Mouse (Mus musculus) heart, embryonic 16.5 days (tissue): Measurements from ENCODE around the gene Kcnk5. TPM values are rescaled to one million over a fixed set of nuclear protein-coding genes. Genes with fewer than 3 reads are reported as not detected.

Experiments used
- ATAC-seq: fragments of 200-750 bp; cut with Nextera tagmentation; replicated peaks from 2 replicates; pipeline ENCODE4 v1.8.0; 2017; ENCODE audit warnings: moderate number of reproducible peaks; ENCODE audit not compliant: insufficient read depth, low FRiP score; ENCODE audit errors: extremely low read depth
- H3K27ac ChIP-seq: fragments of 300-500 bp; sonication (generic); 2 replicates; pipeline ENCODE4 v1.5.1; 2014; ENCODE audit warnings: mild to moderate bottlenecking, low read length, control low read depth, moderate library complexity
- H3K27me3 ChIP-seq: fragments of 300-500 bp; sonication (generic); 2 replicates; pipeline ENCODE4 v1.6.1; 2014; ENCODE audit warnings: low read length, mixed read lengths; ENCODE audit not compliant: control insufficient read depth, insufficient read depth
- H3K36me3 ChIP-seq: fragments of 300-500 bp; sonication (generic); 2 replicates; pipeline ENCODE4 v1.6.1; 2014; ENCODE audit not compliant: control insufficient read depth, insufficient read depth
- H3K4me1 ChIP-seq: fragments of 300-500 bp; sonication (generic); 2 replicates; pipeline ENCODE4 v1.6.1; 2014; ENCODE audit warnings: low read length, mixed read lengths; ENCODE audit not compliant: control insufficient read depth, insufficient read depth
- H3K4me2 ChIP-seq: fragments of 300-500 bp; sonication (generic); 2 replicates; pipeline ENCODE4 v1.6.1; 2014; ENCODE audit warnings: low read depth, mild to moderate bottlenecking, control low read depth, low read length
- H3K4me3 ChIP-seq: fragments of 300-500 bp; sonication (generic); 2 replicates; pipeline ENCODE4 v1.5.1; 2014; ENCODE audit warnings: mild to moderate bottlenecking, control low read depth, low read length
- H3K9ac ChIP-seq: fragments of 300-500 bp; sonication (generic); 2 replicates; pipeline ENCODE4 v1.6.1; 2014; ENCODE audit warnings: low read length, control low read depth
- H3K9me3 ChIP-seq: fragments of 300-500 bp; sonication (generic); replicated peaks from 2 replicates; pipeline ENCODE4 v1.6.1; 2016; ENCODE audit warnings: low read length; ENCODE audit not compliant: control insufficient read depth
- WGBS: fragments of 180-500 bp; shearing (Covaris S2); extraction: QIAGEN DNeasy Blood & Tissue Kit; methylation state at CpG from one replicate; pipeline ENCODE4 v1.1.7; 2014; 5-methylcytosine and 5-hydroxymethylcytosine counted together
- polyA plus RNA-seq: library from polyadenylated mRNA; unstranded; fragments of >200 nt; fragmentation: Nextera tagmentation; extraction: Ambion mirVana; gene quantifications from 2 replicates; pipeline ENCODE4 v1.2.1, GENCODE M21; 2015

Kcnk5 gene
- polyA plus RNA-seq, 1 experiment from 2014 or later: 3.9 TPM

- Histone ChIP-seq H3K27me3 (no peaks in the 10 kb centered on the region), H3K9me3 (no peaks in the 10 kb centered on the region), H3K4me3 (no peak overlapping the region), H3K9ac (no peak overlapping the region), H3K4me1 (peaks cover 7% of the 10 kb centered on the region; the same call in 1 of the 2 replicates), H3K27ac (no peak overlapping the region), H3K4me2 (no peak overlapping the region), H3K36me3 (no peaks in the 10 kb centered on the region)
- ATAC-seq: no peak
- WGBS: 65% methylated on average over 5 of the region's 5 CpGs
Measured at GRCm38 (mm10) chr14:20223253-20223652, 41.6 kb upstream of the Kcnk5 start.

DNA sequence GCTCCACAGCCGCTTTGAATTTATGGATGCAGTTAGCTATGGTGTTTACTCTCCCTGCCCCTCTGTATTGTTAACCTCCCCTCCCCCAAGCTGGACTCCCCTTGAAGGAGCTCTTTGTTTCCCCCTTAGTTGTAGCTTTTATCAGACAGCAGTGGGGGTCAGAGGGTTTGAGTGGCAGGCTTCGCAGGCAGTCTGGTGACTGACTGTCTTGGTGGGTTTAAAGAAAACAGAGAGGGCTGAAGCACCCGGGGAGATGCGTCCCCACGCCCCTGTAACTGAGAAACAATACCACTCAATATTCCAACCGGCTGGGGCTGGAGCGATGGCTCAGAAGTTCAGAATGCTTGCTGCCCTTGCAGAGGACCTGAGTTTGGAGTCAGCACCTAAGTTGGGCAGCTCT, 39.5 kb upstream of the Kcnk5 start:
- H3K36me3 ChIP-seq: no peaks in the 10 kb centered on the region
- no peak overlapping the region for H3K4me3 ChIP-seq
- H3K4me2 ChIP-seq: no peak overlapping the region
- H3K9me3 ChIP-seq: no peaks in the 10 kb centered on the region
- H3K4me1 ChIP-seq: peaks cover 7% of the 10 kb centered on the region; the same call in 1 of the 2 replicates
- 70% methylated on average over 7 of the region's 7 CpGs for WGBS
- ATAC-seq: no peak
- H3K27ac ChIP-seq: no peak overlapping the region
- no peaks in the 10 kb centered on the region for H3K27me3 ChIP-seq
- H3K9ac ChIP-seq: no peak overlapping the region

- WGBS: 64% methylated on average over 1 of the region's 1 CpGs
- H3K27ac ChIP-seq: no peak overlapping the region
Measured at GRCm38 (mm10) chr14:20219849-20220248, 38.2 kb upstream of the Kcnk5 start.

GRCm38 (mm10) chr14:20217299-20217864, 35.8 kb upstream of the Kcnk5 start:
- Histone ChIP-seq H3K27me3 (no peaks in the 10 kb centered on the region), H3K4me2 (no peak overlapping the region), H3K36me3 (no peaks in the 10 kb centered on the region), H3K9ac (no peak overlapping the region), H3K27ac (no peak overlapping the region), H3K4me3 (no peak overlapping the region), H3K9me3 (no peaks in the 10 kb centered on the region), H3K4me1 (no peaks in the 10 kb centered on the region)
- 46% methylated on average over 3 of the region's 3 CpGs for WGBS
- no peak for ATAC-seq

More at GRCm38 (mm10) chr14:20219849-20220248, 38.2 kb upstream of the Kcnk5 start:
- Histone ChIP-seq H3K36me3 (no peaks in the 10 kb centered on the region), H3K9ac (no peak overlapping the region), H3K4me3 (no peak overlapping the region), H3K4me2 (no peak overlapping the region), H3K4me1 (peaks cover 3% of the 10 kb centered on the region; the same call in 1 of the 2 replicates), H3K9me3 (no peaks in the 10 kb centered on the region), H3K27me3 (no peaks in the 10 kb centered on the region)
- ATAC-seq: no peak

- Histone ChIP-seq H3K9me3 (no peaks in the 10 kb centered on the region), H3K27ac (no peak overlapping the region), H3K27me3 (no peaks in the 10 kb centered on the region), H3K4me3 (no peak overlapping the region), H3K4me2 (no peak overlapping the region), H3K36me3 (no peaks in the 10 kb centered on the region), H3K4me1 (no peaks in the 10 kb centered on the region), H3K9ac (no peak overlapping the region)
- no peak for ATAC-seq
- WGBS: 83% methylated on average over 7 of the region's 7 CpGs
Measured at GRCm38 (mm10) chr14:20216561-20217298, 35.1 kb upstream of the Kcnk5 start.

DNA sequence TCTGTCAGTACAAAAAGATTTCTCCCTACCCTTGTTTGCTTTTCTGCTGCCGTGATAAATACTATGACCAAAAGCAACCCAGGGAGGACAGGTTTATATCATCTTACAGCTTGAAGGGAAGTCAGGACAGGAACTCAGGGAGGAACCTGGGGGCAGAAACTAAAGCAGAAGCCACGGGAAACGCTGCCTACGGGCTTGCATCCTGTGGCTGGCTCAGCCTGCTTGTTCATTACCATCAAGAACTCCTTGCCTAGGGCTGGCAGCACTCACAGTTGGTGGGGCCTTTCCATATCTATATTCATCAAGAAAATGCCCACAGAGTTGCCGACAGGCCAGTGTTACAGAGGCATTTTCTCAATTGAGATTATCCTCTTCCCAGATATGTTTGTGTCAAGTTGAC, 34.2 kb upstream of the Kcnk5 start:
- H3K36me3 ChIP-seq: no peaks in the 10 kb centered on the region
- H3K27me3 ChIP-seq: no peaks in the 10 kb centered on the region
- 32% methylated on average over 5 of the region's 5 CpGs for WGBS
- H3K9ac ChIP-seq: no peak overlapping the region
- no peaks in the 10 kb centered on the region for H3K4me1 ChIP-seq
- no peak overlapping the region for H3K4me3 ChIP-seq
- no peak overlapping the region for H3K27ac ChIP-seq
- H3K9me3 ChIP-seq: no peaks in the 10 kb centered on the region
- H3K4me2 ChIP-seq: no peak overlapping the region
- no peak for ATAC-seq

- H3K4me3 ChIP-seq: no peak overlapping the region
- H3K4me2 ChIP-seq: no peak overlapping the region
- no peaks in the 10 kb centered on the region for H3K27me3 ChIP-seq
- H3K36me3 ChIP-seq: no peaks in the 10 kb centered on the region
- no peak for ATAC-seq
- WGBS: 68% methylated on average over 7 of the region's 7 CpGs
- H3K9ac ChIP-seq: no peak overlapping the region
- no peak overlapping the region for H3K27ac ChIP-seq
- no peaks in the 10 kb centered on the region for H3K4me1 ChIP-seq
- H3K9me3 ChIP-seq: no peaks in the 10 kb centered on the region
Measured at GRCm38 (mm10) chr14:20214125-20214524, 32.5 kb upstream of the Kcnk5 start.

- Histone ChIP-seq H3K4me2 (no peak overlapping the region), H3K9me3 (no peaks in the 10 kb centered on the region), H3K36me3 (no peaks in the 10 kb centered on the region), H3K27ac (no peak overlapping the region), H3K27me3 (no peaks in the 10 kb centered on the region), H3K9ac (no peak overlapping the region), H3K4me1 (0 out of 2 replicates have a peak, but pooled peaks cover 3% of the 10 kb centered on the region), H3K4me3 (no peak overlapping the region)
- 50% methylated on average over 9 of the region's 9 CpGs for WGBS
- ATAC-seq: no peak
Measured at GRCm38 (mm10) chr14:20211754-20212601, 30.4 kb upstream of the Kcnk5 start.

- no peak overlapping the region for H3K9ac ChIP-seq
- no peaks in the 10 kb centered on the region for H3K9me3 ChIP-seq
- no peak overlapping the region for H3K27ac ChIP-seq
- 71% methylated on average over 7 of the region's 7 CpGs for WGBS
- H3K4me2 ChIP-seq: no peak overlapping the region
- 0 out of 2 replicates have a peak, but pooled peaks cover 3% of the 10 kb centered on the region for H3K4me1 ChIP-seq
- no peak for ATAC-seq
- H3K4me3 ChIP-seq: no peak overlapping the region
- no peaks in the 10 kb centered on the region for H3K36me3 ChIP-seq
- H3K27me3 ChIP-seq: no peaks in the 10 kb centered on the region
Measured at GRCm38 (mm10) chr14:20209926-20210325, 28.3 kb upstream of the Kcnk5 start.
